8 mouse cellular contexts compared by ENCODE assay signal in genomic region chr17:46645561-46646321, GRCm38 (mm10). TPM values are rescaled to one million over a fixed set of nuclear protein-coding genes. Genes with fewer than 3 reads are reported as not detected.
DNase-seq lines count a peak whose midpoint lies in the region; ATAC-seq lines count a peak whose summit lies in the region.

Klc4 (minus strand) TSS chr17:46646022.
Mrpl2 (plus strand) TSS chr17:46646229.

- ATAC-seq in megakaryocyte progenitor cell, adult 5-6 weeks (replicated peaks; ENCODE audit: poor library complexity), result peak; percentile 88

- peak; percentile 98 for DNase-seq in adipocyte (ENCODE audit: low spot score)
- peak; percentile 98 for DNase-seq in embryo, embryonic 10 days (ENCODE audit: low spot score)
- DNase-seq in gastrocnemius, postnatal 10 days, result peak; percentile 98
- peak; percentile 99 for DNase-seq in induced T-regulatory cell, adult 2 months (ENCODE audit: low read depth)
- DNase-seq in left cerebral cortex, adult 9 months (ENCODE audit: low spot score in 2 of 2), result peak; percentile 96 to 99
- peak; percentile 98 for DNase-seq in right cerebral cortex, postnatal 14 days
- DNase-seq in urinary bladder, postnatal 36 days (ENCODE audit: low spot score in 2 of 2), result peak; percentile 99

RNA-seq across cellular contexts. Expression of gene Klc4, which starts in this region (rescaled TPM):
- total RNA-seq in gastrocnemius, postnatal 10 days (2021), result 10 to 100 TPM; 18.7 to 19.5 TPM
- 1.9 and 2.9 TPM in 2 replicates for total RNA-seq in megakaryocyte progenitor cell, adult 5-6 weeks (2015)
- total RNA-seq in megakaryocyte progenitor cell, adult 5-6 weeks (2017), result 7.5 and 9.5 TPM in 2 replicates

RNA-seq across cellular contexts. Expression of gene Mrpl2, which starts in this region (rescaled TPM):
- 100 to 1,000 TPM; 101 to 117 TPM for total RNA-seq in gastrocnemius, postnatal 10 days (2021)
- 80.1 and 101 TPM in 2 replicates for total RNA-seq in megakaryocyte progenitor cell, adult 5-6 weeks (2015)
- 75.5 and 84.7 TPM in 2 replicates for total RNA-seq in megakaryocyte progenitor cell, adult 5-6 weeks (2017)

Comparison
In these comparisons a context has a peak if more than half of its experiments do, and no peak if none do; other contexts are left out.
1. Peak in every context shown above with its lines: DNase-seq and ATAC-seq.